Mouse (Mus musculus): ENCODE results near the gene Agap2.

Agap2 gene

DNA sequence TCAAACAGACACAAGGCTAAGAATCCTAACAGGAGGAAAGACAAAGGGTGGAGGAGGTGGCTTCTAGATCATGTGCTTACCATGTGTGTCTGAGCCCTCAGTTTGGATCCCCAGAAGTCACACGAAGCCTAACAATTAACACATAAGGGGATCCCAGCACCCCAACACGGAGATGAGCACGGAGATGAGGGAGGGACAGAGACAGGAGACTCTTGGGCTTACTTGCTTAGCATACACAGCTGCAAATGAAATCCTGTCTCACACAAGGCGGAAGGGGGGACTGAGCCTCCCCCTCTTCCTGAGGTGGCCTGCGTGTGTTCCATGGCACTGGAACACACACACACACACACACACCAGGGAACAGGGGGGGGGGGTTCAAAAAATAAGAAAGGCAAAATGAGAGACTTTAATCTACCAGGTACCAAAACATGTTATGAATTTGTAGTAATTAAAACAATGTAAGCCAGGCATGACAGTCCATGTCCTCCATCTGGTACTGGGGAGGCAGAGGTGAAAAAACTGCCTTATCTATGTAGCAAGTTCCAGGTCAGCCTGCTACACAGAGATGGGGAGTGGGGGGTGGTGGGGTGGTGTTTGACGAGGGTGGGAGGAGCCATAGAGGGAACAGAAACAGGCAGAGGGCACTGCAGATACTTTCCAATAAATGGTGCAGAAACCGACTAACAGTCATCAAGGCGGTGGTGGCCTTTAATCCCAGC is 60.2 kb downstream of the Agap2 start:
- DNase-seq (ENCODE audit: low read depth): peak; percentile 92

DNA sequence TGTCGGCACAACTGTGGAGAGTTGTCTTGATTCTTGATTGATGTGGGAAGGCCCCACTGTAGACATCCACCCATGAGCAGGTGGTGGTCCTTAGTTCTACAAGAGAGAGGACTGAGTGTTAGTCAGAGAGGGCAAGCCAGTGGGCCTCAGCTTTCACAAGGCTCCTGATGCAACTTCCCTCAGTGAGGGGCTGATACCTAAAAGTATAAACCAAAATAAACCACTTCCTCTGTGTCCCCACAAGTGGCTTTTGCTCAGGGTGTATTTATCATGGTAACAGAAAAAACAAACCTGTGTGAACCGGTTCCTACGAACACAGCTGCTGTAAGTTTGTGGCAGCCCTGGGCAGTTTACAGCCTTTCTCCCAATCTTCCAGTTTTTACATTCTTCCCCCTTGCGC is 61.4 kb downstream of the Agap2 start:
- DNase-seq (ENCODE audit: low read depth): peak; percentile 96

DNA sequence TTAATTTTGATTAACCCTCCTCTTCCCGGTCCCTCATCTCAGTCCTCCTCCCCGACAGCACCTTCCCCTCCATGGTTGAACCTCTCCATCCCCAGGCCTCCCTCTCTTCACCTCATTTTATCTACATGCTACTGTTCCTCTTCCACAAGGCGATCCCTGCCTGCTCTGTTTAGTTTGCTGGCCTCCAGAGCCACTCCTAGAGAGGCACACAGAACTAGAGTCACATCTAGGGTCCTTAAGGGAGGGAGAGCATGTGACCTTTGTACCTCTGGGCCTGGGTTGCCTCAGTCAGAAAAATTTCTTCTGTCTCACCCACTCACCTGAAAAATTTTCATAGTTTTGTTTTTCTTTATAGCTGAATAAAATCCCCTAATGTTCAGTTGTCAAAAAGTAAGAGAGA is 62.8 kb downstream of the Agap2 start:
- no peak for DNase-seq (ENCODE audit: low read depth)

DNA sequence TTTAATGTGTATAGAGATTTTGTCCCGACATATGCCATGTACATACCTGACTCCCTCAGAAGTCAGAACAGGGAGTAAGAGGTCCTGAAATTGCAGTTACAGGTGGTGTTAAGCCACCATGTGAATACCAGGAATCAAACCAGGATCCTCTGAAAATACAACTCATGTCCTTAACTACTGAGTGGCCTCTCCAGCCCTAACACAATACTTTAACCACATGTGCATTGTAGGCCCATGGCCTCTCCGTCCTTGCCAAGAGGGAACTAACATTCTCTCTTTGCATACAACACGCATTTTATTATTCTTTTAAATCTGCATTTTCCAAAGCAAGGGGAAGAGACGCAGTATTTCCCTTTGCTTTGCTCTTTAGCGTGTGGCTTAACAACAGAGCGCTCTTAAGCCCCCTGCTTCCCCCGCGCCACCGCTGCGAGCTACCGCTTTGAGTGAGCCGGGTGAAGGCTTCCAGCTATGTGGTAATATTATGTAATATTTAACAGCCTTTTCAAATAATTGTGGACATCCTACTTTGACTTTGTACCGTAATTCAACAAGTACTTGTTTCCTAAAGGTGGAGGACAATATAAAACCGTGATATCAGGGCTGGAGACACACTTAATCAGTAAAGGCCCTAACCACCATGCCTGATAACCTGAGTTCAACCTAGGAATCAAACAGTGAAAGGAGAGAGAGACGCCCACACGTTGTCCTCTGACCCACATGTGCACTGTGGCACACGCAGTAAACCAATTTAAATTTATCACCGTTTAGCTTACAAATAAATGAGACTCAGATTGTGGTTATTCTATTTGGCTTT is 63.5 kb downstream of the Agap2 start:
- DNase-seq (ENCODE audit: low read depth): no peak

DNA sequence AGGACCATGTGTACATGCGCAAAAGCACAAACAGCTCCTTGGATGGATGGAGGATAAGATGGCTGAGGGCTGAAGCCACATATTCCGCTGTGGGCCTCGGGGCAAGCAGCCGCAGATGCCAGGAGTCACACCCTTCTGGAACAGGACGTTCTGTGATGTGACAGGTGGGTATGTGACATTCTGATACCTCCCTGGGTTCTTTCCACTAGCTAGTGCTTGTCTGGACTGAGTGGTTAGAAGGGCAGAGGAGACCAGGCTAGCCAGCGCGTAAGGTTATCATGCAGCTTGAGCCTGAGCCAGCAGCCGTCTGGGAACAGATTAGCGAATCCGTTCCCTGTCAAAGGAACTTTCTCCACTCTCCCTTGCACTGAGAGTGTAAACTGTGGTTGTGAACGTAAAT is 65.9 kb downstream of the Agap2 start:
- no peak for DNase-seq (ENCODE audit: low read depth)

DNA sequence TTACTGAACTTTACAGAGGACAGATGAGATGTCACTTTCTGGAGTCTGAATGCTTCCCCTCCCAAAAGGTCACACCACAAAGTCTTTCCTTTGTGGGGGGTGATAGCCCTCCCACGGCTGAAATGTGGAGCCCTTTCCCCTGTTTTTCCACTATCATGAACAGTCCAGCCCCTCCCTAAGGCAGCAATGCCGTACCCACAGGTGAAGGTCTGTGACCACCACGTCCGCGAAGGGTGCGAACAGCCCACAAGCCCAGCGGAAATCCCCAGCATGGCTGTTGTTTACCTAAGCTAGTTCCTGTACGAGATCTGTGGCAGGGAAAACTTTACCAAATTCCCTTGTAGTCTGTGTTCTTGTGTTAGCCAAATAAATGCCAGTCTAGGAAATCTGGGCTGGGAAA is 66.4 kb downstream of the Agap2 start:
- DNase-seq (ENCODE audit: low read depth): no peak

Data from 416B (cell line).